Comparison of ENCODE assay signal across 9 mouse cellular contexts in the genomic region with DNA sequence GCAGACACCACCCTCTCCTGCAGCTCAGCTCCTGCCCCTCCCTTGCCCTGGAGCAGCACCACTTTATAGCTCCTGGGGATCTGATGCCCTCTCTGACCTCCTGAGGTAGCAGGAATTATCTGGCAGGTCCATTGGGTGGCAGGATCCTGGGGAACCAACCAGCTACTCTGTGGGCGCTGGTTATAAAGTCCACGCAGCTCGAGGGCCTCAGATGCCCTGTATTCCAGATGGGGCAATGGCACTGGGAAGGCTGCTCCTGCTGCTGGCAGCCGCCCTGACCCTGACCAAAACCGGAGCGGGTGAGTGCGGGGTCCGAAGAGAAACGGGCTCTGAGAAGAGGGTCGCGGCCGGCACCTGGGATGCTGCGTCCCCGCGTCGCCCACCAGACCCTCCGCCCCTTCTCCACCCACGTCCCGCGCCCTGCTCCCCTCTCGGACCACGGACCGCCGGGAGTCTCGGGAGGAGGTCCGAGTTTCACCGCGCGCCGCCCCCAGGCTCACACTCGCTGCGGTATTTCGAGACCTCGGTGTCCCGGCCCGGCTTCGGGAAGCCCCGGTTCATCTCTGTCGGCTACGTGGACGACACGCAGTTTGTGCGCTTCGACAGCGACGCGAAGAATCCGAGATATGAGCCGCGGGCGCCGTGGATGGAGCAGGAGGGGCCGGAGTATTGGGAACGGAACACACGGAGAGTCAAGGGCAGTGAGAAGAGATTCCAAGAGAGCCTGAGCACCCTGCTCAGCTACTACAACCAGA. TPM values are rescaled to one million over a fixed set of nuclear protein-coding genes. Genes with fewer than 3 reads are reported as not detected.
DNase-seq lines count a peak whose midpoint lies in the region; ATAC-seq and TF ChIP-seq lines count a peak whose summit lies in the region.
"Had no signal": no experiment of that assay in that cellular context is flagged by ENCODE, and none has a peak within 500 bp of the region (broad histone marks: within the 10 kb centered on the region; RNA-seq: fewer than 3 reads in every experiment).

TSS of gene H2-Q1 (plus strand) at position 79 of the 755 bp plus-strand sequence.

- intact Hi-C loops in heart, postnatal 25 days (cut with DNase I), result no loop called here

- WGBS in heart, embryonic 14.5 days, result 2% methylated on average over 55 of the region's 55 CpGs
- WGBS in hindbrain, embryonic 12.5 days, result 2% methylated on average over 53 of the region's 55 CpGs
- WGBS in midbrain, embryonic 11.5 days, result 1% methylated on average over 55 of the region's 55 CpGs

- peaks cover 2 to 3% of the 10 kb centered on the region in 2 experiments; a peak in 2 of 4 replicates for H3K4me1 ChIP-seq in heart, embryonic 14.5 days (ENCODE audit: control insufficient read depth in 2 of 2, insufficient read depth in 2 of 2, low read length in 2 of 2)
- peaks cover 0 to 2% of the 10 kb centered on the region in 2 experiments; a peak in 1 of 4 replicates for H3K4me1 ChIP-seq in ES-E14 (ENCODE audit: control insufficient read depth in 2 of 2, insufficient read depth in 2 of 2, low read length in 2 of 2, poor library complexity in 1 of 2)
- peaks cover 8% of the 10 kb centered on the region for H3K4me1 ChIP-seq in hindbrain, embryonic 12.5 days
- no peaks in the 10 kb centered on the region for H3K4me1 ChIP-seq in midbrain, embryonic 11.5 days (ENCODE audit: control insufficient read depth, insufficient read depth, low read length)

- peak within 1 kb of the TSS; percentile 48; the same call in 1 of the 2 replicates for H3K9ac ChIP-seq in heart, embryonic 14.5 days (ENCODE audit: low read length)
- H3K9ac ChIP-seq in ES-E14 (ENCODE audit: insufficient read depth, low read depth, low read length, poor library complexity, severe bottlenecking), result peak within 1 kb of the TSS; percentile 19; the same call in 1 of the 2 replicates
- 0 out of 2 replicates have a peak within 1 kb of the TSS, but pooled peaks have one; percentile 38 for H3K9ac ChIP-seq in hindbrain, embryonic 12.5 days
- H3K9ac ChIP-seq in midbrain, embryonic 11.5 days (ENCODE audit: low read length), result peak within 1 kb of the TSS; percentile 40

- H3K27ac ChIP-seq in heart, embryonic 14.5 days (replicated peaks in 1 of 2; ENCODE audit: control insufficient read depth in 1 of 2, insufficient read depth in 1 of 2, low read depth in 2 of 2, low read length in 2 of 2), result no peak within 1 kb of the TSS
- H3K27ac ChIP-seq in ES-E14 (ENCODE audit: insufficient read depth, low read depth, low read length, poor library complexity, severe bottlenecking), result no peak within 1 kb of the TSS
- H3K27ac ChIP-seq in hindbrain, embryonic 12.5 days, result no peak within 1 kb of the TSS
- no peak within 1 kb of the TSS for H3K27ac ChIP-seq in midbrain, embryonic 11.5 days (ENCODE audit: low read depth, low read length)

- H3K27me3 ChIP-seq in heart, embryonic 14.5 days (ENCODE audit: control insufficient read depth, insufficient read depth, low read length), result peaks cover 17% of the 10 kb centered on the region
- H3K27me3 ChIP-seq in hindbrain, embryonic 12.5 days, result peaks cover 53% of the 10 kb centered on the region
- peaks cover 15% of the 10 kb centered on the region for H3K27me3 ChIP-seq in midbrain, embryonic 11.5 days (ENCODE audit: control insufficient read depth, insufficient read depth, low read length)

- H3K9me3 ChIP-seq in heart, embryonic 14.5 days (ENCODE audit: control insufficient read depth, low read length), result no peaks in the 10 kb centered on the region
- H3K9me3 ChIP-seq in ES-E14 (ENCODE audit: control insufficient read depth, insufficient read depth, low read depth, low read length), result no peaks in the 10 kb centered on the region
- H3K9me3 ChIP-seq in hindbrain, embryonic 12.5 days (replicated peaks), result no peaks in the 10 kb centered on the region
- H3K9me3 ChIP-seq in midbrain, embryonic 11.5 days (ENCODE audit: control insufficient read depth, low read length), result no peaks in the 10 kb centered on the region

- no peak for DNase-seq in heart, postnatal 25 days (ENCODE audit: low spot score)
- DNase-seq in ES-E14 (ENCODE audit: low read depth, low spot score), result no peak
- DNase-seq in midbrain, embryonic 11.5 days (ENCODE audit: low spot score, missing footprints), result peak; percentile 87
- no peak for DNase-seq in adrenal gland, postnatal 25 days
- no peak for DNase-seq in layer of hippocampus, postnatal 14 days (ENCODE audit: low spot score in 2 of 2)

- H3K36me3 ChIP-seq in heart, embryonic 14.5 days (ENCODE audit: control insufficient read depth, insufficient read depth, low read length), result no peaks in the 10 kb centered on the region
- H3K36me3 ChIP-seq in ES-E14 (ENCODE audit: control insufficient read depth, insufficient read depth, low read length, poor library complexity, severe bottlenecking), result no peaks in the 10 kb centered on the region
- H3K36me3 ChIP-seq in hindbrain, embryonic 12.5 days, result no peaks in the 10 kb centered on the region
- H3K36me3 ChIP-seq in midbrain, embryonic 11.5 days (ENCODE audit: control insufficient read depth, insufficient read depth, low read length), result no peaks in the 10 kb centered on the region

- H3K4me3 ChIP-seq in heart, embryonic 14.5 days (ENCODE audit: control insufficient read depth in 1 of 2, insufficient read depth in 1 of 2, low read depth in 1 of 2, low read length in 2 of 2), result peak within 1 kb of the TSS; percentile 39 to 44
- peak within 1 kb of the TSS; percentile 52 to 54 for H3K4me3 ChIP-seq in ES-E14 (ENCODE audit: insufficient read depth in 1 of 2, low read depth in 1 of 2, low read length in 2 of 2, poor library complexity in 1 of 2, severe bottlenecking in 1 of 2)
- peak within 1 kb of the TSS; percentile 34 for H3K4me3 ChIP-seq in hindbrain, embryonic 12.5 days
- peak within 1 kb of the TSS; percentile 23 for H3K4me3 ChIP-seq in midbrain, embryonic 11.5 days (ENCODE audit: low read depth, low read length)
- H3K4me3 ChIP-seq: erythroblast, embryonic 14.5 days had no signal

- in situ Hi-C loops in ES-E14 (cut with MboI; ENCODE audit: low sequenced_read_pairs in 2 of 2, unreplicated experiment in 2 of 2), result no loop called here

- ATAC-seq in heart, embryonic 14.5 days (ENCODE audit: insufficient number of reproducible peaks, insufficient read depth, low FRiP score, low read depth), result no peak
- ATAC-seq in hindbrain, embryonic 12.5 days (ENCODE audit: low FRiP score), result no peak
- ATAC-seq in midbrain, embryonic 11.5 days (ENCODE audit: low FRiP score), result no peak
- ATAC-seq in activated CD4-positive, CD25-positive, alpha-beta regulatory T cell, adult 4 months, result no peak

- peak within 1 kb of the TSS; percentile 87 for H3K4me2 ChIP-seq in heart, embryonic 14.5 days (ENCODE audit: low read length)
- peak within 1 kb of the TSS; percentile 60 for H3K4me2 ChIP-seq in hindbrain, embryonic 12.5 days (replicated peaks)
- H3K4me2 ChIP-seq in midbrain, embryonic 11.5 days, result peak within 1 kb of the TSS; percentile 67

TF ChIP-seq in ES-E14, 5 proteins besides CTCF, POLR2A, EP300 and RAD21:
- TF ChIP-seq ZC3H11A (IDR thresholded peaks at IDR 0.05; ENCODE audit: borderline replicate concordance, low read depth, low read length), result no peak
- TF ChIP-seq HCFC1 (IDR thresholded peaks at IDR 0.05; ENCODE audit: borderline replicate concordance, insufficient read depth, low read length), result no peak
- TF ChIP-seq CHD2 (IDR thresholded peaks at IDR 0.05; ENCODE audit: low read depth, low read length), result no peak
- TF ChIP-seq MAFK (IDR thresholded peaks at IDR 0.05; ENCODE audit: insufficient read depth, low read depth, low read length), result no peak
- TF ChIP-seq ZNF384 (IDR thresholded peaks at IDR 0.05; ENCODE audit: low read depth, low read length), result no peak

RNA-seq across cellular contexts. Expression of gene H2-Q1, which starts in this region (rescaled TPM):
- polyA plus RNA-seq in heart, embryonic 14.5 days (2014; fragmentation: Nextera tagmentation; extraction: Ambion mirVana), result 0.08 TPM in 1 of 2 replicates, not detected in the other
- 1 to 10 TPM in 1 of 2 experiments, under 1 TPM in 1; 0.23 to 1.1 TPM for total RNA-seq in heart, postnatal 25 days (2021)
- total RNA-seq in ES-E14 (2012; rRNA removed), result 0.11 TPM in 1 of 2 replicates, not detected in the other
- polyA plus RNA-seq in hindbrain, embryonic 12.5 days (2016; fragmentation: Nextera tagmentation; extraction: Ambion mirVana), result 0.12 TPM in 1 of 2 replicates, not detected in the other
- polyA plus RNA-seq in midbrain, embryonic 11.5 days (2014; fragmentation: Nextera tagmentation; extraction: Ambion mirVana), result not detected in 2 replicates
- 0.90 and 2.0 TPM in 2 replicates for total RNA-seq in adrenal gland, postnatal 25 days (2021)
- polyA plus RNA-seq in activated CD4-positive, CD25-positive, alpha-beta regulatory T cell, adult 4 months (2017; shearing (Covaris generic)), result not detected
- total RNA-seq in layer of hippocampus, postnatal 14 days (2021), result under 1 TPM; 0.21 to 0.25 TPM
- polyA plus RNA-seq: erythroblast, embryonic 14.5 days had no signal

Comparison
In these comparisons a context has a peak if more than half of its experiments do, and no peak if none do; other contexts are left out.
1. Peak in DNase-seq, H3K4me3 ChIP-seq, H3K9ac ChIP-seq and H3K4me2 ChIP-seq in midbrain, embryonic 11.5 days; RNA of the gene not detected or under 1 TPM.